Mouse (Mus musculus) kidney, embryonic 14.5 days (tissue): ENCODE results near the gene Scaf11. TPM values are rescaled to one million over a fixed set of nuclear protein-coding genes. Genes with fewer than 3 reads are reported as not detected.

Experiments used
- ATAC-seq: fragments of 200-750 bp; cut with Nextera tagmentation; 2 replicates; pipeline ENCODE4 v1.8.0; 2017; ENCODE audit warnings: moderate number of reproducible peaks, mild to moderate bottlenecking, moderate TSS enrichment, moderate library complexity; ENCODE audit not compliant: low FRiP score, low TSS enrichment
- H3K27ac ChIP-seq: fragments of 300-500 bp; sonication (generic); 2 replicates; pipeline ENCODE4 v1.5.1; 2014; ENCODE audit warnings: low read depth, mild to moderate bottlenecking, low read length, moderate library complexity, mixed read lengths
- H3K27me3 ChIP-seq: fragments of 300-500 bp; sonication (generic); 2 replicates; pipeline ENCODE4 v1.6.1; 2014; ENCODE audit warnings: mild to moderate bottlenecking, low read length; ENCODE audit not compliant: control insufficient read depth, insufficient read depth
- H3K36me3 ChIP-seq: fragments of 300-500 bp; sonication (generic); 2 replicates; pipeline ENCODE4 v1.6.1; 2014; ENCODE audit warnings: low read length, mixed read lengths; ENCODE audit not compliant: control insufficient read depth, insufficient read depth
- H3K4me1 ChIP-seq: fragments of 300-500 bp; sonication (generic); 2 replicates; pipeline ENCODE4 v1.6.1; 2014; ENCODE audit warnings: low read length, mixed read lengths; ENCODE audit not compliant: control insufficient read depth, insufficient read depth
- H3K4me2 ChIP-seq: fragments of 300-500 bp; sonication (generic); replicated peaks from 2 replicates; pipeline ENCODE4 v1.6.1; 2014; ENCODE audit warnings: low read depth, mild to moderate bottlenecking, low read length
- H3K4me3 ChIP-seq: fragments of 300-500 bp; sonication (generic); 2 replicates; pipeline ENCODE4 v1.5.1; 2014; ENCODE audit warnings: mild to moderate bottlenecking, low read length
- H3K9ac ChIP-seq: fragments of 300-500 bp; sonication (generic); 2 replicates; pipeline ENCODE4 v1.6.1; 2014; ENCODE audit warnings: low read depth, mild to moderate bottlenecking, low read length, moderate library complexity
- H3K9me3 ChIP-seq: fragments of 300-500 bp; sonication (generic); 2 replicates; pipeline ENCODE4 v1.6.1; 2016; ENCODE audit warnings: low read length; ENCODE audit not compliant: control insufficient read depth
- WGBS: fragments of 180-500 bp; shearing (Covaris S2); extraction: QIAGEN DNeasy Blood & Tissue Kit; methylation state at CpG from one replicate; pipeline ENCODE4 v1.1.7; 2014; 5-methylcytosine and 5-hydroxymethylcytosine counted together
- polyA plus RNA-seq: library from polyadenylated mRNA; unstranded; fragments of >200 nt; fragmentation: Nextera tagmentation; extraction: Ambion mirVana; gene quantifications from 2 replicates; pipeline ENCODE4 v1.2.1, GENCODE M21; 2014

Gene Scaf11
- polyA plus RNA-seq, 1 experiment from 2014 or later, result 115 TPM

DNA sequence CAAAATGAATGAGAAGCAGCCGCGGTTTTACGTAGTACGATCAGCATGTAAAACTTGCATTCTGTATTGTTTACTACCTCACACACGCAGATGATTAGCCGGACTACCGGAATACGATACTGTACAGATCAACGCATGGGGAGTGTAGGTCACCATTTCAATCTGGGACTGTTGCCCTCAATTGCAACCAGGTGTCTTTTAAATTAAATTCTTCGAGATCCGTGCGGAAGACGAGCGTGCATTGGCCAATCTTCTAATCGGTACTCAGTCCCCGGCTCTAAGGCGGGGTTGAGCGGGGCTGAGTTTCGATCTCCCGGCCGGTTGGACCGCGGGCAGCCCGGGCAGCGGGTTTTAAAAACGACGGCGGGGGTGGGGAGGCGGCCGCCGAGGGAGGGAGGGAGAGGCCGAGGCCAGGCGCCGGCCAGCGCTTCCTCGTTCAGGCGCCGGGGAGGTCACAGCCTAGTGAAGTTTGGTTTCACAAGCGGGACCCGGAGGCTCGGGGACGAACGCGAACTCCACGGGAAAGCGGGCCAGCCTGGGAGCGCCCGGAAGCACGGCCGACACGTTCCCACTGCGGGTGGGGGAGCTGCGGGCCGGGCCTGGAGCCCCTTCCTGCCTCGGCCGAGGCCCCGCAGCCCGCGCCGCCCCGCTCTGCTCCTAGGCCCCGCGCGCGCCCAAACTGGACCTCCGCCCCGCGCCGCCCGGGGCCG, 747 bp downstream of the Scaf11 start:
- Histone ChIP-seq H3K9ac (peak overlapping the region; percentile 99), H3K4me1 (peaks cover 28% of the 10 kb centered on the region), H3K4me3 (peak overlapping the region; percentile 87), H3K4me2 (peak overlapping the region; percentile 64), H3K27ac (peak overlapping the region; percentile 99), H3K9me3 (no peaks in the 10 kb centered on the region), H3K27me3 (no peaks in the 10 kb centered on the region), H3K36me3 (peaks cover 6% of the 10 kb centered on the region; the same call in 1 of the 2 replicates)
- ATAC-seq, result peak; percentile 45
- under 1% methylated on average over 67 of the region's 71 CpGs for WGBS

DNA sequence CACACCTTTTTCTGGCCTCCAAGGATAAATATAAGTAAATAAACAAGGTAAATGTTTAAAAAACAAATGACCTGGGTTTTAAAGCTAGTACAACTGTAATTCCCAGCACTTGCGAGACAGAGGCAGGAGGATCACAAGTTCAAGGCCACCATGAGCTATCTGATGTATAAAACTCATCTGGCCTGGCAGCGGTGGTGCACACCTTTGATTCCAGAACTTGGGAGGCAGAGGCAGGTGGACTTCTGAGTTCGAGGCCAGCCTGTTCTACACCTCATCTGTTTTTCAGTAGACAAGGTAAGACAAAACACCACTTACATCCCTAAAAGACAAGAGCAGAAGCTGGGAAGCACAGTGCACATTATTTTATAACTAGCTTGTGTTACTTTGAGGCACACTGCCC, 2.4 kb downstream of the Scaf11 start:
- no peaks in the 10 kb centered on the region for H3K27me3 ChIP-seq
- 90% methylated on average over 3 of the region's 3 CpGs for WGBS
- no peak for ATAC-seq

DNA sequence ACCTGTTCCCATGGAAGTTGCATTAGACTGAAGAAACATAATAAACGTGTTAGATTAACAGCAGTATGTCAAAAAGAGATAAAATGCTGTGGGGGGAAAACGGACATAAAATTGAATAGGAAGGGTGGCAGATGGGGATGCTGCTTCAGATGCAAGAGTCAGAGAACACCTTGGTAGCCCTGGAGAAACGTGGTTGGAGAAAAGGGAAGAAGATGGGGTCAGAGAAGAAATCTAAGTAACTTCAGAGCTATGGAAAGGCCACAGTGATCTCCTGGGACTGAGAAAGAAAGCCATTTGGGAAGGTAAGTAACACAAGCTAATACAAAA, 3.3 kb downstream of the Scaf11 start:
- Histone ChIP-seq H3K27me3 (no peaks in the 10 kb centered on the region), H3K9me3 (no peaks in the 10 kb centered on the region), H3K4me2 (no peak overlapping the region), H3K4me3 (no peak overlapping the region), H3K9ac (no peak overlapping the region; the same call in 1 of the 2 replicates), H3K36me3 (peaks cover 6% of the 10 kb centered on the region; the same call in 1 of the 2 replicates), H3K4me1 (peaks cover 28% of the 10 kb centered on the region), H3K27ac (no peak overlapping the region)
- no peak for ATAC-seq
- WGBS, result 66% methylated on average over 3 of the region's 3 CpGs

More for the DNA sequence above, 2.4 kb downstream of the Scaf11 start:
- Histone ChIP-seq H3K9ac (no peak overlapping the region), H3K36me3 (peaks cover 6% of the 10 kb centered on the region; the same call in 1 of the 2 replicates), H3K27ac (no peak overlapping the region), H3K4me3 (no peak overlapping the region), H3K4me1 (peaks cover 28% of the 10 kb centered on the region), H3K9me3 (no peaks in the 10 kb centered on the region), H3K4me2 (no peak overlapping the region)

DNA sequence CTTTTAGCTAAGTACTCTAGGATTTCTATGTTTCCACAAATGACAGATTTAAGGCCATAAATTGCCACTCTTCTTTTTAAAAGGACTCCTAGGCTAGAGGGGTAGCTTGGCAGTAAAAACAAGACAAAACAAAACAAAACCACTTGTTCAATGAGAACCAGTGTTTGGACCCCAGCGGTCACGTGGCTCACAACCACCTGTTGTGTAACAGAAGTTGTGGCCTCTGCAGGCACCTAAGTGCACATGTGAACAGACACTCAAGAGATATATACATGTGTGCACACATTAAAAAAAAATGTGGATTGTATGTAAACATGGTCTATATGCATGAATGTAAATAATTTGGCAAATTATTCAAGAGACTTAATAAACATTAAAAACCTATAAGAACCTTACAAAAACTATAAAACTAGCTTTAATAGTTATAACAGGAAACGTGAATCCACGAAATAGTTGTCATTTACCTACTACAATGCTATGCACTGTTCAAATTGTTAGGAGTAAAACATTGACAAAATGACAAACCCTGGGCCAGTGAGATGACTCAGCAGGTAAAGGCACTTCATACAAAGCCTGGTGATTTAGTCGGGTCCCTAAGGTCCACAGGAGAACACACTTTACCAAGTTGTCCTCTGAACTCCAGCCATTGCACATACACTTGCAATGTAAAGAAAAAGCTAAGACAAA, 3.8 kb downstream of the Scaf11 start:
- H3K9me3 ChIP-seq, result no peaks in the 10 kb centered on the region
- no peak for ATAC-seq
- no peak overlapping the region for H3K9ac ChIP-seq
- peaks cover 8% of the 10 kb centered on the region for H3K36me3 ChIP-seq
- H3K4me2 ChIP-seq, result no peak overlapping the region
- no peak overlapping the region for H3K4me3 ChIP-seq
- H3K4me1 ChIP-seq, result peaks cover 24% of the 10 kb centered on the region
- H3K27me3 ChIP-seq, result no peaks in the 10 kb centered on the region
- WGBS, result 85% methylated on average over 5 of the region's 5 CpGs
- no peak overlapping the region for H3K27ac ChIP-seq

DNA sequence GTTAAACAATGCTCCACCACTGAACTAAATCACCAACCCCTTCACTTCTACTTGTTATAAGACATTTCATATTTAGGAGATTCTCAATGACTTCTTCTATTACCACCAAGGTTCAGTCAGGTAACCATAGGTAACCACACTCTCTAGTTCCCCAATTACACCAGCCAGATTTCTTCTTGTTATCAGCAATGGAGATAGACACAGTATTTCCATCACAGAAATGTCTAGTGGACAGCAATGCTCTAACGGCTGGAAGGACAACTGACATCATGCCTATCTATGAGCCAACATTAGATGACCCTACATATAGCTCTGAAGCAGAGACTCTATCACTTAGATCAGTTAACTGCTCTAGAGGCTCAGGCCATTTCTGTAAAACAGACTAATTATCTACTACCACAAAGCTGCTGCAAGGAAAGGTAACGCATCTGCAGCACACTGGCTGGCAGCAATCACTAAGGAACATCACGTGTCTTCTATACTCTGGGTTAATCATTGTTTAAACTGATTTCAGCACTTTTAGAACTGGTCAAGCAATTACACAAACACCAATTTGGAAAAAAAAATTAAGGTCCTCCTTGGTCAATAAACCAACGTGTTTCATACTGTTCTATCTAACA, 4.9 kb downstream of the Scaf11 start:
- Histone ChIP-seq H3K27me3 (no peaks in the 10 kb centered on the region), H3K27ac (no peak overlapping the region)
- no peak for ATAC-seq

DNA sequence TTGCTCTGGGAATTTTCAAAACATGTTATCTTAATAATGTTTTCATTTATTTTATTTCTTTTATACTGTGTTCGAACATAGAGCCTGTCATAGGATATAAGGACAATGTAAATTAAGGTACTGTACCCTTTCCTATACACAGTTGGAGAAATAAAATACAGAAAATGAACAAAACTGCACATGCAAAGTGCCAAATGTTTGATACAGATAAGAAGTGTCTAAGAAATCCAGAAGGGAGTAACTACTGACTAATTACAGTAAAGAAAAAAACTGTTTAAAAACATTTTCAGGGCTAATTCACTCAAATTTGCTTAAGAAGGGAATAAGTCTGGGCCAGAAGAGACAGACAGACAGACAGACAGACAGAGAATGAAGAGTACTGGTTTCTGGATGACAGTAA, 7.3 kb downstream of the Scaf11 start:
- peaks cover 16% of the 10 kb centered on the region for H3K4me1 ChIP-seq
- no peak overlapping the region for H3K4me2 ChIP-seq
- no peak overlapping the region for H3K9ac ChIP-seq
- H3K36me3 ChIP-seq, result peaks cover 21% of the 10 kb centered on the region
- H3K27ac ChIP-seq, result no peak overlapping the region
- no peak for ATAC-seq
- H3K27me3 ChIP-seq, result no peaks in the 10 kb centered on the region
- no peaks in the 10 kb centered on the region for H3K9me3 ChIP-seq
- 87% methylated on average over 1 of the region's 1 CpGs for WGBS
- no peak overlapping the region for H3K4me3 ChIP-seq

More for the DNA sequence above, 4.9 kb downstream of the Scaf11 start:
- WGBS, result 65% methylated on average over 4 of the region's 4 CpGs
- H3K4me3 ChIP-seq, result no peak overlapping the region
- peaks cover 13% of the 10 kb centered on the region for H3K36me3 ChIP-seq
- no peaks in the 10 kb centered on the region for H3K9me3 ChIP-seq
- H3K4me1 ChIP-seq, result peaks cover 22% of the 10 kb centered on the region
- H3K4me2 ChIP-seq, result peak overlapping the region; percentile 21
- no peak overlapping the region for H3K9ac ChIP-seq

DNA sequence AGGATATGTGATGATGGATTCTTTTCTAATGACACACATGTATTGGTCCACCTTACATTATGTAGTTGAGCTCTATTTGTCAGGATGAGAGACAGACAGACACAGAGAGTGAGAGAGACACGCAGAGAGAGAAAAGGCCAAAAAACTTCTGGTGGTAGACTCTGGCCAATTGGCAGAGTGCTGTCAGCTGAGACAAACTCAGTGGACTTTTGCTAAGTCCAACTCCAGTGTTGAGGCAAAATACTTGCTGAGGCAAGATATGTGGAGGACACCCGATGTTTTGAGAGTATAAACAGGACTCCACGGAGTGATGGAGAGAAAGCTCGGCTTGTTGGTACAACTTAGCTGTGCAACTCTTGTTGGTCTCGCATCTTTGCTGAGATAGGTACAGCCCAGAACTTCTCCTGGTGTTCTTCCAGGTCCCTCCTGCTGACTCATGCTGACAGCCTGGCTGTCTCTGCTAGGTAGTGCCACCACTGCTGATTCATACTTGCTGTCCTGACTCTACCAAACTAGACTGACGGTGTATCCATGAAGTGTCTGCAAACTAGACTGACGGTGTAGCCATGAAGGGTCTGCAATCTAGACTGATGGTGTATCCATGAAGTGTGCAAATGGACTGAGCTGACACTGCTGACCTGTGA, 11.9 kb downstream of the Scaf11 start:
- WGBS, result 92% methylated on average over 7 of the region's 7 CpGs
- no peaks in the 10 kb centered on the region for H3K9me3 ChIP-seq
- H3K4me3 ChIP-seq, result no peak overlapping the region
- no peak overlapping the region for H3K9ac ChIP-seq
- H3K4me1 ChIP-seq, result no peaks in the 10 kb centered on the region
- H3K27me3 ChIP-seq, result no peaks in the 10 kb centered on the region
- H3K27ac ChIP-seq, result no peak overlapping the region
- H3K4me2 ChIP-seq, result no peak overlapping the region
- ATAC-seq, result no peak
- H3K36me3 ChIP-seq, result peaks cover 26% of the 10 kb centered on the region

DNA sequence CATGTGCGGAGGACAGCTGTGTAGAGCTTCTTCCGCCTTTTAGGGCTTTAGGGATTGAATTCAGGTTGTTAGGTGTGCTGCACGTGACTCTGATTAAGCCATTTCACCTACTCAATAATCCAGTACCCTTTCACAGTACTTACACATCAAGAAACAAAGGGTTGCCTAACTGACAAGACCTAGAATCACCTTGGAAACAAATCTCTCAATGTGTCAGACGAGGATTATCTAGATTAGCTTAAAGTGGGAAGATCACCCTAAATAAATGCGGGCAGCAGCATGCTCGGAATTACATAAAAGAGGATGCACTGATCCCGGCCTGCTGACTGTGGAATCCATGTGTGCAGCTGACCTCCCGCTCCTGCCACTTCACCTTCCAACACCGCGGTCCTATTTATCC, 13.9 kb downstream of the Scaf11 start:
- H3K27ac ChIP-seq, result no peak overlapping the region
- H3K9me3 ChIP-seq, result no peaks in the 10 kb centered on the region
- no peak overlapping the region for H3K4me3 ChIP-seq
- WGBS, result 92% methylated on average over 10 of the region's 10 CpGs
- H3K4me2 ChIP-seq, result no peak overlapping the region
- no peak overlapping the region for H3K9ac ChIP-seq
- no peaks in the 10 kb centered on the region for H3K4me1 ChIP-seq
- no peak for ATAC-seq
- H3K27me3 ChIP-seq, result no peaks in the 10 kb centered on the region
- peaks cover 32% of the 10 kb centered on the region for H3K36me3 ChIP-seq
